Mouse (Mus musculus) ES-Bruce4 (cell line): ENCODE measurements around the gene Zbtb24.

Experiments used
- CTCF ChIP-seq: IDR thresholded peaks from one replicate; pipeline ENCODE4 v1.8.1; 2011; ENCODE audit warnings: low read depth, low read length
- EP300 ChIP-seq: IDR thresholded peaks from 2 replicates; pipeline ENCODE4 v1.6.1; 2011; ENCODE audit warnings: low read depth, low read length; ENCODE audit not compliant: insufficient read depth

DNA sequence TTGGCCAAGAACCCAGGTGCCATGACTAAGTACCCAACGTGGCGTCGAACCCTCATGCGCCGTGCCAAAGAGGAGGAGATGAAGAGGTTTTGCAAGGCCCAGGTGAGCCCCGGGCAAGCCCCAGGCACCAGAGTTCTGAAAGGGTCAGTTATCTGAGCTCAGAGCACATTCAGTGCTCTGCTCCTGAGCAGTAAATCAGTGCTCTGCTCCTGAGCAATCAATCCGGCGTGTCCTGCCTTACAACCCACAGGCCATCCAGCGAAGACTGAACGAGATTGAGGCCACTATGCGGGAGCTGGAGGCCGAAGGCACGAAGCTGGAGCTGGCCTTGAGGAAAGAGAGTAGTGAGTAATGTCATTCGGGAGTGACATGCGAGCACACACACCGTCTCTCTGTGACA is 35.6 kb downstream of the Zbtb24 start:
- TF ChIP-seq CTCF (no peak), EP300 (no peak)
